Mouse (Mus musculus) layer of hippocampus, adult 11-12 months (tissue): Measurements from ENCODE around the gene Oas3.

Experiments
- DNase-seq: peaks from one replicate; pipeline ENCODE4 v3.0.0; 2022; ENCODE audit warnings: low spot score

Oas3 gene

DNA sequence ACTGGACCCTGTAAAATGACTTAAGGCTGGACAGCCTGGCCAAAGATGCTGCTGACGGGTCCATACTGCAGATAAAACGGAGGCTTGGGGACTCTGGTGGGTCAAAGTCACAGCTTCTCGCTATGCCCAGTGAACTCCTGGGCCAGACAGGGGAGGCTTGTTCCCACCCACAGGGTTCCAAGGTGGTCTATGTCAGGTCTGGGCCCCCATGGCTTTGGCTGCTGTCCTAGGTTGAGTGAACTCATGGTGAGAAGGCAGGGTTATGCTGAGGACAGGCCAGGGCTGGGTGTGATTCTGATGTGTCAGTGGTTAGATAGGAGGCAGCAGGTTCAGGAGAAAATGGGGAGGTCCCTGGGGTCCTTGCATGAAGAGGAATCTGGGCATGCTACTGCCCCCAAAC lies 73.8 kb downstream of the Oas3 start:
- no peak for DNase-seq
